8 mouse cellular contexts compared by ENCODE assay signal in genomic region chr1:181016532-181017131, GRCm38 (mm10). TPM values are rescaled to one million over a fixed set of nuclear protein-coding genes. Genes with fewer than 3 reads are reported as not detected.
DNase-seq lines count a peak whose midpoint lies in the region; ATAC-seq and TF ChIP-seq lines count a peak whose summit lies in the region.

No protein-coding gene starts in this region.

- no peaks in the 10 kb centered on the region for H3K27me3 ChIP-seq in forebrain, postnatal 0 days (ENCODE audit: insufficient read depth, low read length)

- DNase-seq in cerebellum, adult 11 months = peak; percentile 67
- DNase-seq in forebrain, postnatal 0 days = peak; percentile 61
- DNase-seq in heart, postnatal 36 days = peak; percentile 81 to 83
- peak; percentile 40 to 53 for DNase-seq in layer of hippocampus, adult 2 months (ENCODE audit: low spot score in 2 of 2)
- DNase-seq in lung, adult 18-20 months = peak; percentile 91 to 94
- peak; percentile 55 to 76 for DNase-seq in thymus, adult 18-20 months

- WGBS in forebrain, postnatal 0 days = 2% methylated on average over 21 of the region's 21 CpGs

- TF ChIP-seq CTCF in forebrain, postnatal 0 days (IDR thresholded peaks at IDR 0.05; ENCODE audit: low read depth) = no peak
- TF ChIP-seq CTCF in layer of hippocampus, adult 2 months (conservative IDR thresholded peaks at IDR 0.05) = no peak

- no peaks in the 10 kb centered on the region for H3K4me1 ChIP-seq in forebrain, postnatal 0 days (ENCODE audit: insufficient read depth)

- intact Hi-C loops in heart, postnatal 36 days (cut with DNase I) = loop anchor here (5.0 kb wide), 1 partner anchor 204 kb away; the partner anchor contains the start of gene H3f3a

- peak; percentile 78 for ATAC-seq in CD4-positive, CD25-positive, alpha-beta regulatory T cell, adult 4 months
- peak; percentile 83 for ATAC-seq in forebrain, postnatal 0 days
- peak; percentile 63; the same call in 1 of the 2 replicates for ATAC-seq in neutrophil, adult 5-6 weeks (ENCODE audit: extremely low read depth, insufficient number of reproducible peaks, low FRiP score, poor library complexity, severe bottlenecking)

- H3K27ac ChIP-seq in forebrain, postnatal 0 days (ENCODE audit: low read depth, low read length) = peak overlapping the region; percentile 29; the same call in 1 of the 2 replicates
- H3K27ac ChIP-seq in layer of hippocampus, adult 2 months = peak overlapping the region; percentile 88

- no peaks in the 10 kb centered on the region for H3K9me3 ChIP-seq in forebrain, postnatal 0 days (ENCODE audit: low read length)

- peak overlapping the region; percentile 52 for H3K4me3 ChIP-seq in forebrain, postnatal 0 days (ENCODE audit: low read depth, low read length)
- H3K4me3 ChIP-seq in layer of hippocampus, adult 2 months = peak overlapping the region; percentile 58

- peak overlapping the region; percentile 94 for H3K4me2 ChIP-seq in forebrain, postnatal 0 days (ENCODE audit: low read depth)

- peak overlapping the region; percentile 54 for H3K9ac ChIP-seq in forebrain, postnatal 0 days

- no peaks in the 10 kb centered on the region for H3K36me3 ChIP-seq in forebrain, postnatal 0 days (ENCODE audit: insufficient read depth)

RNA-seq across cellular contexts. Expression of gene Ephx1, which starts 4.1 kb away (rescaled TPM):
- 100 to 1,000 TPM; 247 to 262 TPM for polyA plus RNA-seq in CD4-positive, CD25-positive, alpha-beta regulatory T cell, adult 4 months (2017; shearing (Covaris generic))
- 10.2 and 13.9 TPM in 2 replicates for total RNA-seq in forebrain, postnatal 0 days (2014; rRNA removed)
- polyA plus RNA-seq in forebrain, postnatal 0 days (2015; fragmentation: Nextera tagmentation; extraction: Ambion mirVana) = 10.4 and 10.5 TPM in 2 replicates
- total RNA-seq in heart, postnatal 36 days (2021) = 10 to 100 TPM; 35.4 to 41.5 TPM
- total RNA-seq in layer of hippocampus, adult 2 months (2021) = 10 to 100 TPM; 30.2 to 30.3 TPM
- total RNA-seq in neutrophil, adult 5-6 weeks (2017) = 50.7 and 59.5 TPM in 2 replicates

RNA-seq across cellular contexts. Expression of gene 9130409I23Rik, which starts 34.4 kb away (rescaled TPM):
- not detected for polyA plus RNA-seq in CD4-positive, CD25-positive, alpha-beta regulatory T cell, adult 4 months (2017; shearing (Covaris generic))
- not detected in 2 replicates for total RNA-seq in forebrain, postnatal 0 days (2014; rRNA removed)
- polyA plus RNA-seq in forebrain, postnatal 0 days (2015; fragmentation: Nextera tagmentation; extraction: Ambion mirVana) = 0.08 TPM in 1 of 2 replicates, not detected in the other
- total RNA-seq in heart, postnatal 36 days (2021) = not detected
- under 1 TPM in 1 of 2 experiments, not detected in 1; 0.17 TPM for total RNA-seq in layer of hippocampus, adult 2 months (2021)
- not detected in 2 replicates for total RNA-seq in neutrophil, adult 5-6 weeks (2017)

Comparison
In these comparisons a context has a peak if more than half of its experiments do, and no peak if none do; other contexts are left out.
1. Peak in every context shown above with its lines: DNase-seq, ATAC-seq, H3K4me3 ChIP-seq and H3K27ac ChIP-seq.